Mouse (Mus musculus) brain, embryonic 14.5 days (tissue): ENCODE measurements around the gene Rassf5.

Source experiments
- CTCF ChIP-seq: fragments of 200-500 bp; IDR thresholded peaks from 2 replicates; pipeline ENCODE4 v1.5.1; 2012; ENCODE audit warnings: inconsistent platforms, mild to moderate bottlenecking, moderate library complexity, borderline replicate concordance; ENCODE audit not compliant: insufficient read depth, insufficient read length; ENCODE audit errors: extremely low read depth
- POLR2A ChIP-seq: fragments of 200-500 bp; IDR thresholded peaks from 2 replicates; pipeline ENCODE4 v1.6.1; 2012; ENCODE audit warnings: mild to moderate bottlenecking, inconsistent platforms, borderline replicate concordance; ENCODE audit not compliant: poor library complexity, insufficient read depth, insufficient read length, severe bottlenecking; ENCODE audit errors: extremely low read depth

GRCm38 (mm10) chr1:131221822-131222590 lies 23.1 kb downstream of the Rassf5 start:
- TF ChIP-seq CTCF (no peak), POLR2A (no peak)
